Mouse (Mus musculus): ENCODE measurements around the gene Bmp6. TPM values are rescaled to one million over a fixed set of nuclear protein-coding genes. Genes with fewer than 3 reads are reported as not detected.

Gene Bmp6
- polyA plus RNA-seq, 1 experiment = 193 TPM

GRCm38 (mm10) chr13:38448516-38449015, 103.7 kb downstream of the Bmp6 start:
- Histone ChIP-seq H3K4me3 (replicated peaks; ENCODE audit: extremely low read depth, low read depth, low read length) (no peak overlapping the region), H3K4me1 (ENCODE audit: control insufficient read depth, insufficient read depth, low read length) (peaks cover 3% of the 10 kb centered on the region; the same call in 1 of the 2 replicates)
- TF ChIP-seq CTCF (IDR thresholded peaks at IDR 0.05; ENCODE audit: insufficient read depth, low read length) (no peak), POLR2A (IDR thresholded peaks at IDR 0.05; ENCODE audit: borderline replicate concordance, extremely low read depth, low read depth, low read length) (no peak)
- 81% methylated on average over 6 of the region's 6 CpGs for WGBS
- no peak for DNase-seq

- WGBS = 48% methylated on average over 20 of the region's 20 CpGs
- Histone ChIP-seq H3K4me1 (ENCODE audit: control insufficient read depth, insufficient read depth, low read length) (peaks cover 3% of the 10 kb centered on the region; the same call in 1 of the 2 replicates), H3K4me3 (replicated peaks; ENCODE audit: extremely low read depth, low read depth, low read length) (no peak overlapping the region)
- DNase-seq = no peak
- TF ChIP-seq POLR2A (IDR thresholded peaks at IDR 0.05; ENCODE audit: borderline replicate concordance, extremely low read depth, low read depth, low read length) (no peak), CTCF (IDR thresholded peaks at IDR 0.05; ENCODE audit: insufficient read depth, low read length) (no peak)
Measured at GRCm38 (mm10) chr13:38450051-38450971, 105.4 kb downstream of the Bmp6 start.

GRCm38 (mm10) chr13:38451446-38451845, 106.5 kb downstream of the Bmp6 start:
- H3K4me3 ChIP-seq (replicated peaks; ENCODE audit: extremely low read depth, low read depth, low read length) = no peak overlapping the region
- peaks cover 3% of the 10 kb centered on the region; the same call in 1 of the 2 replicates for H3K4me1 ChIP-seq (ENCODE audit: control insufficient read depth, insufficient read depth, low read length)
- no peak for DNase-seq
- WGBS = 86% methylated on average over 5 of the region's 5 CpGs
- TF ChIP-seq CTCF (IDR thresholded peaks at IDR 0.05; ENCODE audit: insufficient read depth, low read length) (no peak), POLR2A (IDR thresholded peaks at IDR 0.05; ENCODE audit: borderline replicate concordance, extremely low read depth, low read depth, low read length) (no peak)

- whole genome bisulfite sequencing = 84% methylated on average over 1 of the region's 1 CpGs
- DNase-seq = no peak
- no peak for TF ChIP-seq POLR2A (IDR thresholded peaks at IDR 0.05; ENCODE audit: borderline replicate concordance, extremely low read depth, low read depth, low read length)
- TF ChIP-seq CTCF (IDR thresholded peaks at IDR 0.05; ENCODE audit: insufficient read depth, low read length) = no peak
- no peaks in the 10 kb centered on the region for H3K4me1 ChIP-seq (ENCODE audit: control insufficient read depth, insufficient read depth, low read length)
- no peak overlapping the region for H3K4me3 ChIP-seq (replicated peaks; ENCODE audit: extremely low read depth, low read depth, low read length)
Measured at GRCm38 (mm10) chr13:38463410-38463809, 118.5 kb downstream of the Bmp6 start.

GRCm38 (mm10) chr13:38470882-38471281, 126.0 kb downstream of the Bmp6 start:
- 79% methylated on average over 5 of the region's 5 CpGs for WGBS
- TF ChIP-seq POLR2A (IDR thresholded peaks at IDR 0.05; ENCODE audit: borderline replicate concordance, extremely low read depth, low read depth, low read length) = no peak
- DNase-seq = no peak
- H3K4me1 ChIP-seq (ENCODE audit: control insufficient read depth, insufficient read depth, low read length) = no peaks in the 10 kb centered on the region
- H3K4me3 ChIP-seq (replicated peaks; ENCODE audit: extremely low read depth, low read depth, low read length) = no peak overlapping the region

- no peak for DNase-seq
- Histone ChIP-seq H3K4me3 (replicated peaks; ENCODE audit: extremely low read depth, low read depth, low read length) (no peak overlapping the region), H3K4me1 (ENCODE audit: control insufficient read depth, insufficient read depth, low read length) (no peaks in the 10 kb centered on the region)
- TF ChIP-seq POLR2A (IDR thresholded peaks at IDR 0.05; ENCODE audit: borderline replicate concordance, extremely low read depth, low read depth, low read length) (no peak), CTCF (IDR thresholded peaks at IDR 0.05; ENCODE audit: insufficient read depth, low read length) (no peak)
- 86% methylated on average over 4 of the region's 4 CpGs for WGBS
Measured at GRCm38 (mm10) chr13:38472636-38473035, 127.7 kb downstream of the Bmp6 start.

GRCm38 (mm10) chr13:38473497-38473896, 128.6 kb downstream of the Bmp6 start:
- no peak for DNase-seq
- no peaks in the 10 kb centered on the region for H3K4me1 ChIP-seq (ENCODE audit: control insufficient read depth, insufficient read depth, low read length)
- 87% methylated on average over 6 of the region's 6 CpGs for WGBS
- no peak overlapping the region for H3K4me3 ChIP-seq (replicated peaks; ENCODE audit: extremely low read depth, low read depth, low read length)
- TF ChIP-seq POLR2A (IDR thresholded peaks at IDR 0.05; ENCODE audit: borderline replicate concordance, extremely low read depth, low read depth, low read length) (no peak), CTCF (IDR thresholded peaks at IDR 0.05; ENCODE audit: insufficient read depth, low read length) (no peak)

- TF ChIP-seq CTCF (IDR thresholded peaks at IDR 0.05; ENCODE audit: insufficient read depth, low read length) (no peak), POLR2A (IDR thresholded peaks at IDR 0.05; ENCODE audit: borderline replicate concordance, extremely low read depth, low read depth, low read length) (no peak)
- no peak overlapping the region for H3K4me3 ChIP-seq (replicated peaks; ENCODE audit: extremely low read depth, low read depth, low read length)
- 43% methylated on average over 8 of the region's 8 CpGs for WGBS
- H3K4me1 ChIP-seq (ENCODE audit: control insufficient read depth, insufficient read depth, low read length) = no peaks in the 10 kb centered on the region
- DNase-seq = no peak
Measured at GRCm38 (mm10) chr13:38476936-38477335, 132.0 kb downstream of the Bmp6 start.

GRCm38 (mm10) chr13:38481021-38481420, 136.1 kb downstream of the Bmp6 start:
- TF ChIP-seq CTCF (IDR thresholded peaks at IDR 0.05; ENCODE audit: insufficient read depth, low read length) (no peak), POLR2A (IDR thresholded peaks at IDR 0.05; ENCODE audit: borderline replicate concordance, extremely low read depth, low read depth, low read length) (no peak)
- WGBS = 70% methylated on average over 7 of the region's 7 CpGs
- DNase-seq = no peak
- no peaks in the 10 kb centered on the region; the same call in 1 of the 2 replicates for H3K4me1 ChIP-seq (ENCODE audit: control insufficient read depth, insufficient read depth, low read length)
- no peak overlapping the region for H3K4me3 ChIP-seq (replicated peaks; ENCODE audit: extremely low read depth, low read depth, low read length)

GRCm38 (mm10) chr13:38484701-38485100, 139.8 kb downstream of the Bmp6 start:
- no peaks in the 10 kb centered on the region; the same call in 1 of the 2 replicates for H3K4me1 ChIP-seq (ENCODE audit: control insufficient read depth, insufficient read depth, low read length)
- no peak overlapping the region for H3K4me3 ChIP-seq (replicated peaks; ENCODE audit: extremely low read depth, low read depth, low read length)
- TF ChIP-seq POLR2A (IDR thresholded peaks at IDR 0.05; ENCODE audit: borderline replicate concordance, extremely low read depth, low read depth, low read length) = no peak
- TF ChIP-seq CTCF (IDR thresholded peaks at IDR 0.05; ENCODE audit: insufficient read depth, low read length) = no peak
- DNase-seq = no peak
- 68% methylated on average over 5 of the region's 5 CpGs for WGBS
